Mouse (Mus musculus): Measurements from ENCODE around the gene Phlda1. TPM values are rescaled to one million over a fixed set of nuclear protein-coding genes. Genes with fewer than 3 reads are reported as not detected.

Gene Phlda1
- polyA plus RNA-seq, 1 experiment from 2014 or later, result 44.4 TPM

DNA sequence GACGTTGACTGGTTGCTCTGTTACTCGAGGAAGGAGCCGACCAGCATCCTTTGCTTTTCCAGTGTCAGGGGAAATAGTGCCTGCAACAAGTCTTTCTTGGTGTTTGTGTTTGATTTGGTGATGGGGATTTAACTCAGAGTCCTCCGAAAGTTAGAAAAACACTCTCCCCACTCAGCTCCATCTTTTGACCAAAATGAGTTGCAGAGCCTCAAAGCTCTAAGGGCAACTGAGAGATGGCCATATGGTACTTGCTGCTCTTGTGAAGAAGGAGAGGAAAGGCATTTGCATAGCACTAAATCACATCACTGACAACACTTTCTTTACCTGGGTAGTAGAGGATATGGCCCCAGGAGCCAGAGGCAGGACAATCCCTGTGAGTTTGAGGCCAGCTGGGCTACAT is 12.3 kb downstream of the Phlda1 start:
- Histone ChIP-seq H3K9me3 (replicated peaks; ENCODE audit: control insufficient read depth, low read length) (no peaks in the 10 kb centered on the region), H3K4me3 (replicated peaks; ENCODE audit: low read length) (no peak overlapping the region), H3K27me3 (ENCODE audit: control insufficient read depth, insufficient read depth, low read length) (no peaks in the 10 kb centered on the region), H3K4me1 (ENCODE audit: control insufficient read depth, insufficient read depth, low read length) (peaks cover 35% of the 10 kb centered on the region), H3K4me2 (ENCODE audit: low read depth, low read length) (no peak overlapping the region), H3K9ac (ENCODE audit: low read length) (no peak overlapping the region), H3K27ac (ENCODE audit: low read length) (no peak overlapping the region), H3K36me3 (ENCODE audit: control insufficient read depth, insufficient read depth, low read length) (no peaks in the 10 kb centered on the region)
- no peak for ATAC-seq (ENCODE audit: insufficient read depth, low FRiP score)
- 80% methylated on average over 4 of the region's 4 CpGs for WGBS

DNA sequence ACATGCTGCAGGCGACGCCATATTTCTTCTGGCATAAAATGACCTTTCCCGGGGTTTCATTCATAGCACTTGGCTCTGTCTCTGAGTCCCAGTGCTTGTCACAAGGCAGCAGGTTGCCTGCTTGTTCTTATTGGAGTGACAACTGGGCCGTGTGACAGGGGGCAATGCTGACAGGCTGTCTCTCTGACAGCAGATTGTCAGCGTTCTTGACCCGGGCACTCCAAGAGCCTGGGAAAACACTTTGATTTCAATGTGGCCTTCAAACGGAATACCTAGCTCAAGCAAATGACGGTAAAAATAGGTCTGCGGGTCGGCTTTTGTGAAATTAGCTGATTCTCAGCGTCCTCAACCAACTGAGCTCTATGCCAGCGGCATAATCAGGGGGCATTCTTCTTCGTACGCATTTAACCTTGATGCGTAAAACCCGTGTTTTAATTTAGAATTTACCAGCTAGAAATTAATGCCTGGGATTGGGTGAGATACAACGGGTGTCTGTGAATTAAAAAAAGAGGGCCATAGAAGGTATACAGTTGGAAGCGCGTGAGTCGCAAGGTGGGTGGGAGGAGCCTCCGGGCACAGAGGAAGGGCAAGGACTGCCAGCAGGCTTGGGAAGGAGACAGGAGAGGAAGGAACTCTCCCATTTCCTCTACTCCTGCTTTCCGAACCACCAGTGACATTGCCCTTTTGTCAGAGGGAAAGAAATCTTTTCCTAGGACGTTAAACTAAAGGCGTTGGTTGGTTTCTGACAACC is 13.7 kb downstream of the Phlda1 start:
- Histone ChIP-seq H3K4me2 (ENCODE audit: low read depth, low read length) (peak overlapping the region; percentile 1; the same call in 1 of the 2 replicates), H3K36me3 (ENCODE audit: control insufficient read depth, insufficient read depth, low read length) (no peaks in the 10 kb centered on the region), H3K4me3 (replicated peaks; ENCODE audit: low read length) (no peak overlapping the region), H3K9me3 (replicated peaks; ENCODE audit: control insufficient read depth, low read length) (no peaks in the 10 kb centered on the region), H3K27me3 (ENCODE audit: control insufficient read depth, insufficient read depth, low read length) (no peaks in the 10 kb centered on the region), H3K27ac (ENCODE audit: low read length) (no peak overlapping the region), H3K4me1 (ENCODE audit: control insufficient read depth, insufficient read depth, low read length) (peaks cover 35% of the 10 kb centered on the region), H3K9ac (ENCODE audit: low read length) (no peak overlapping the region)
- 68% methylated on average over 24 of the region's 24 CpGs for WGBS
- no peak for ATAC-seq (ENCODE audit: insufficient read depth, low FRiP score)

DNA sequence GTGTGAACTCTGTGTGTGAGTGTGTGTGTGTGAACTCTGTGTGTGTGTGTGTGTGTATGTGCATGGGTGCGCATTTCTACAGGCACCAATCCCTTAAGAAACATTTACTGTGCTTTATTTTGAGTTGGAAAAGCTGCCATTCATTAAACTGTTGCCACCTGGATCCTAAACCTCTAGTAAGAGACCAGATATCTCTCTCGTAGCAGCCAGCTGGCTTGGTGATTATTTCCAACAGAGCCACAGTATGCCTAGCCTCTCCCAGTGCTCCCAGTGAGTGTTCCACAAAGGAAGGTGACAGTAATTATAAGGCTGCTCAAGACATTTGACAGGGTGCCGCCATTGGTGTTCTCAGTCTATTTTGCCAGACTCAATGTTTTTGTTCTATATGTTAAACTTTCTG is 14.5 kb downstream of the Phlda1 start:
- H3K27ac ChIP-seq (ENCODE audit: low read length), result no peak overlapping the region
- H3K4me3 ChIP-seq (replicated peaks; ENCODE audit: low read length), result no peak overlapping the region
- 68% methylated on average over 3 of the region's 3 CpGs for WGBS
- no peaks in the 10 kb centered on the region for H3K36me3 ChIP-seq (ENCODE audit: control insufficient read depth, insufficient read depth, low read length)
- ATAC-seq (ENCODE audit: insufficient read depth, low FRiP score), result no peak
- H3K4me1 ChIP-seq (ENCODE audit: control insufficient read depth, insufficient read depth, low read length), result peaks cover 27% of the 10 kb centered on the region
- H3K9ac ChIP-seq (ENCODE audit: low read length), result no peak overlapping the region
- H3K4me2 ChIP-seq (ENCODE audit: low read depth, low read length), result no peak overlapping the region
- H3K27me3 ChIP-seq (ENCODE audit: control insufficient read depth, insufficient read depth, low read length), result no peaks in the 10 kb centered on the region
- H3K9me3 ChIP-seq (replicated peaks; ENCODE audit: control insufficient read depth, low read length), result no peaks in the 10 kb centered on the region

DNA sequence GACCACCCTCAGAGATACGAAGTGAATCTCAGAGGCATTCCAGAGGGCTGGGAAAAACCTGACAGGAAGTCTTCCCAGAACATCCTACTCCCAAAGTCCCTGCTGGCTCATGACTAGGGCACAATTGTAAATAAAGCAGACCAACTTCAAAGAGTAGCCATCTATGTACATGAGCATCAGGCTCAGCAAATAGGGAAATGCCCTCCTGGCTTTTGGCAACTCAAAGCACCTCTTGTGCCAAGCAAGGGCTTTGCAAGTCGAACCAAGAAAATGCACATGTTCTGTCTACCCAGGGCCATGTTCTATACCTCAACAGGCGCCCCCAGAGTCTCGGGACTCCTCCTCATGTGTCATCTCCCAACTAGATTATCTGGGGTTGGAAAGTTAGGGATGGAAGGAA is 15.6 kb downstream of the Phlda1 start:
- Histone ChIP-seq H3K9ac (ENCODE audit: low read length) (no peak overlapping the region), H3K27me3 (ENCODE audit: control insufficient read depth, insufficient read depth, low read length) (no peaks in the 10 kb centered on the region), H3K27ac (ENCODE audit: low read length) (no peak overlapping the region), H3K36me3 (ENCODE audit: control insufficient read depth, insufficient read depth, low read length) (no peaks in the 10 kb centered on the region), H3K4me1 (ENCODE audit: control insufficient read depth, insufficient read depth, low read length) (peaks cover 19% of the 10 kb centered on the region), H3K9me3 (replicated peaks; ENCODE audit: control insufficient read depth, low read length) (no peaks in the 10 kb centered on the region), H3K4me2 (ENCODE audit: low read depth, low read length) (no peak overlapping the region), H3K4me3 (replicated peaks; ENCODE audit: low read length) (no peak overlapping the region)
- 59% methylated on average over 4 of the region's 4 CpGs for WGBS
- ATAC-seq (ENCODE audit: insufficient read depth, low FRiP score), result no peak

DNA sequence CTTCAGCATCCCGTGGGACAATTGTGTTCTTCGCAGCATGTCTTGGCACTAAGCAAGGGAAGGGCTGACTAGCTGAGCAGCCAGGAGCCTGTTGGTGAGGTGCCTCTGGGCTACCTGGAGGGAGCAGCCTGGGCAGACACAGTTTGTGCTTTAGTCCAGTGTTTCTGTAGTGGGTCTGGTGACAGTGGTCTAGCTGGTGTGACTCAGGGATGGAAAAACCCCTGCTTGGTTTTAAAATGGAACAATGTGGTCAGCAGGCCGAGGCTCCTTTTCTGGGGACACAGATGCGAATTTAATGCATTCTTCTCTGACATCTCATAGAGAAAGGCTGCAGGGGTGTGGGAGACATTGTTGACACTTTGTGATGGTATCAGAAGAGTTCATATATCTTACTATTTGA is 16.1 kb downstream of the Phlda1 start:
- no peak for ATAC-seq (ENCODE audit: insufficient read depth, low FRiP score)
- Histone ChIP-seq H3K4me1 (ENCODE audit: control insufficient read depth, insufficient read depth, low read length) (peaks cover 21% of the 10 kb centered on the region; the same call in 1 of the 2 replicates), H3K4me2 (ENCODE audit: low read depth, low read length) (no peak overlapping the region), H3K9ac (ENCODE audit: low read length) (no peak overlapping the region), H3K27me3 (ENCODE audit: control insufficient read depth, insufficient read depth, low read length) (no peaks in the 10 kb centered on the region), H3K9me3 (replicated peaks; ENCODE audit: control insufficient read depth, low read length) (no peaks in the 10 kb centered on the region), H3K36me3 (ENCODE audit: control insufficient read depth, insufficient read depth, low read length) (no peaks in the 10 kb centered on the region), H3K4me3 (replicated peaks; ENCODE audit: low read length) (no peak overlapping the region), H3K27ac (ENCODE audit: low read length) (no peak overlapping the region)
- WGBS, result 75% methylated on average over 4 of the region's 4 CpGs

DNA sequence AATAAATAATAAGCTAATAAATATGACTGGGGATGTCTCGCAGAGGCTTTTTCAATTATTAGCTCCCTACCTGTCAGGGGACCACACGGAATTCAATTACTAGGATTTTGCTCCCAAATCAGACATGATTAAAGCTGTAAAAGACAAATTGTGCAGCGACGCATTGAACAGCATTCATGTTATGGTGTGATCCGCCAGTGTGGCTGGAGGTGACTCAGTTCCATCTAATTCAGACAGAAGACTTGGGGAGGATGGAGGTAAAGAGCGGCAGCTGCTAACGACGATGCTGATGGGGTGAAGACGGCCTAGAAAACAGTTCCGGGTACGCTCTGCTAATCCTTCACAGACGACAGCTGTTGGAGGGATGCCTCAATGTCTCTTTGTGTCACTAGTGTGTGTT is 17.8 kb downstream of the Phlda1 start:
- H3K27ac ChIP-seq (ENCODE audit: low read length), result no peak overlapping the region
- H3K36me3 ChIP-seq (ENCODE audit: control insufficient read depth, insufficient read depth, low read length), result no peaks in the 10 kb centered on the region
- no peak overlapping the region for H3K9ac ChIP-seq (ENCODE audit: low read length)
- H3K4me1 ChIP-seq (ENCODE audit: control insufficient read depth, insufficient read depth, low read length), result peaks cover 18% of the 10 kb centered on the region; the same call in 1 of the 2 replicates
- H3K4me2 ChIP-seq (ENCODE audit: low read depth, low read length), result no peak overlapping the region
- H3K4me3 ChIP-seq (replicated peaks; ENCODE audit: low read length), result no peak overlapping the region
- H3K27me3 ChIP-seq (ENCODE audit: control insufficient read depth, insufficient read depth, low read length), result no peaks in the 10 kb centered on the region
- WGBS, result 77% methylated on average over 12 of the region's 12 CpGs
- no peaks in the 10 kb centered on the region for H3K9me3 ChIP-seq (replicated peaks; ENCODE audit: control insufficient read depth, low read length)
- ATAC-seq (ENCODE audit: insufficient read depth, low FRiP score), result no peak

DNA sequence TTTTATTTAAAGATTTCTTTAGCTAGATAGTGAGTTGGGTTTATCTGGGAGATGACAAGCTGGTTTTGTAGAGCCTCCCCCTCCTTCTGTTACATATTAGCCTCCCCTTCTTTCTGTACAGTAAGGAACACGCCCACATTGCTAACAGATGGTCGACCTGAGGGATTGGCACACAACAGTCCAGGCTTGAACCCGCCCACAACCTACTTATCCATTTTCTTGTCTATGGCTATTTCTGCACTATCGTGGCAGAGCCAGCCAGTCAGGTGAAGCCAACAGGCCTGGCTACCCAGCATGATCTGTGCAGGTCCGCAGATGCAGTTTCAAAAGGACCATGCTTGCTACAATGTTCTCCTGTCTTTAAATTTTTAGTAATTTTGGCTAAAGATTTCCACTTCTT is 21.0 kb downstream of the Phlda1 start:
- peak; percentile 42; the same call in 1 of the 2 replicates for ATAC-seq (ENCODE audit: insufficient read depth, low FRiP score)
- Histone ChIP-seq H3K36me3 (ENCODE audit: control insufficient read depth, insufficient read depth, low read length) (no peaks in the 10 kb centered on the region), H3K9ac (ENCODE audit: low read length) (no peak overlapping the region), H3K4me2 (ENCODE audit: low read depth, low read length) (no peak overlapping the region), H3K4me3 (replicated peaks; ENCODE audit: low read length) (no peak overlapping the region), H3K27ac (ENCODE audit: low read length) (0 out of 2 replicates have a peak overlapping the region, but pooled peaks have one; percentile 25), H3K27me3 (ENCODE audit: control insufficient read depth, insufficient read depth, low read length) (no peaks in the 10 kb centered on the region), H3K9me3 (replicated peaks; ENCODE audit: control insufficient read depth, low read length) (no peaks in the 10 kb centered on the region), H3K4me1 (ENCODE audit: control insufficient read depth, insufficient read depth, low read length) (peaks cover 15% of the 10 kb centered on the region; the same call in 1 of the 2 replicates)
- 51% methylated on average over 5 of the region's 5 CpGs for WGBS

DNA sequence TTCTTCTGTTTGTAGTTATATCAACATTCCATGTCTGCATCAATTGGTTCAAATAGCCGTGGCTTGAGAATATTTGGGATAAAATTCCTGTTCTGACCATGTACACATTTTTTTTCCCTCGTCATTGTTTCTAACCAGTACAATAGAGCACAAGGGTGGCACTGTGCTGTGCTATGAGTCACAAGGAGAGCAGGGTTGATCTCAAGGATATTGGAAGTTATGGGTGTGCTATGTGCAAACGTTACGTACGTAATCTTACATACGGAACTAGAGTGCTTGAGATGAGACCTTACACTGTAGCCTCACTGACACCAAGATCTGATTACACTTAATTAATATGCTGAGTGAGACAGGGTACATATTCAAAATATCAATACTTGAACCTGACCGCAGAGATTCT is 21.5 kb downstream of the Phlda1 start:
- ATAC-seq (ENCODE audit: insufficient read depth, low FRiP score), result peak; percentile 78; the same call in 1 of the 2 replicates
- Histone ChIP-seq H3K4me2 (ENCODE audit: low read depth, low read length) (no peak overlapping the region), H3K4me3 (replicated peaks; ENCODE audit: low read length) (no peak overlapping the region), H3K27me3 (ENCODE audit: control insufficient read depth, insufficient read depth, low read length) (no peaks in the 10 kb centered on the region), H3K9ac (ENCODE audit: low read length) (no peak overlapping the region), H3K4me1 (ENCODE audit: control insufficient read depth, insufficient read depth, low read length) (peaks cover 15% of the 10 kb centered on the region; the same call in 1 of the 2 replicates), H3K9me3 (replicated peaks; ENCODE audit: control insufficient read depth, low read length) (no peaks in the 10 kb centered on the region), H3K27ac (ENCODE audit: low read length) (no peak overlapping the region), H3K36me3 (ENCODE audit: control insufficient read depth, insufficient read depth, low read length) (no peaks in the 10 kb centered on the region)
- WGBS, result 64% methylated on average over 7 of the region's 7 CpGs

DNA sequence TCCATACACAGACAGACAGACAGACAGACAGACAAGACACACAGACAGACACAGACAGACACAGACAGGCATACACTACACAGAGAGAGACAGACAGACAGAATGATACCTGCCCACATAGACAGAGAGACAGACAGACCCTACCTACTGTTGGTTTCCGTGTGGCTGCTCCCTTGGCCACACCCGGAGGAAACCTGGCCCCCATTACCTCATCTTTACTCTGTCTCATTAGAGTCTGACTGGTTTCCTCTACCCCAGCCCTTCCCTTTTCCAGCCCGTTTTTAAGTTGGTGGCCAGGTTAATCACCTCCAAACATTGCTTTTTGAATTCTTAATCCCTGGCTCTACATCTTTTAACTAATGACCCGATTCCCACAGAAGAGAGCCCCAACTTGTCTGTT is 22.2 kb downstream of the Phlda1 start:
- 40% methylated on average over 4 of the region's 4 CpGs for WGBS
- Histone ChIP-seq H3K4me2 (ENCODE audit: low read depth, low read length) (no peak overlapping the region), H3K9ac (ENCODE audit: low read length) (no peak overlapping the region), H3K4me1 (ENCODE audit: control insufficient read depth, insufficient read depth, low read length) (peaks cover 15% of the 10 kb centered on the region; the same call in 1 of the 2 replicates), H3K36me3 (ENCODE audit: control insufficient read depth, insufficient read depth, low read length) (no peaks in the 10 kb centered on the region), H3K27ac (ENCODE audit: low read length) (no peak overlapping the region), H3K9me3 (replicated peaks; ENCODE audit: control insufficient read depth, low read length) (no peaks in the 10 kb centered on the region), H3K27me3 (ENCODE audit: control insufficient read depth, insufficient read depth, low read length) (no peaks in the 10 kb centered on the region), H3K4me3 (replicated peaks; ENCODE audit: low read length) (no peak overlapping the region)
- ATAC-seq (ENCODE audit: insufficient read depth, low FRiP score), result peak; percentile 54; the same call in 1 of the 2 replicates
